Mouse (Mus musculus): ENCODE measurements at regions not wholly inside any gene's neighbourhood (a gene's known extent, or its start where the extent isn't known, plus 50 kb on each side); places are given as distances from the start of the nearest gene placed in this dataset.

DNA sequence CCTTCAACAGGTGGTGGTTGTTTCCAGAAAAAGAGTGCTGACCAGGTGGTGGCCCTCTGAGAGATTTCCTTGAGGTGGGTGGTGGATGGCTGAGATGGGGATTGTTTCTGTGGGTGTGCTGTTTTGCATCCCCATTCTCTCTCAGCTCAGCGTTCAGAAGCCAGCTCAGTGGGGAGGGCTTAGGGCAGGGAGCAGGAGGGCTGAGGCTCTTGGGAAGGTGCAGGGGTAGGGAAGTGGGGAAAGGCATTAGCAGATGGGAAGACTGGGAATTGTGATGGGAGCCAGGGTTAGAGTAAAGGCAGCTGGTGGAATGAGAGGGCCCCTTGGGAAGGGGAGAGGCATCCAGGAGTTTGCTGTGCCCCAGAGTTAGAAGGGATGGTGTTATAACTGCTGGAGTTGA lies 72.3 kb upstream of the Gjb5 start:
- TF ChIP-seq CTCF (IDR thresholded peaks at IDR 0.05; ENCODE audit: extremely low read depth, insufficient read length, insufficient replicate concordance, low read depth, low read length) (no peak), POLR2A (IDR thresholded peaks at IDR 0.05; ENCODE audit: low read depth, low read length) (no peak)

Data from small intestine, adult 2 months (tissue).